Mouse (Mus musculus) frontal cortex, adult 2 months (tissue): ENCODE data around the gene Nphs1. TPM values are rescaled to one million over a fixed set of nuclear protein-coding genes. Genes with fewer than 3 reads are reported as not detected.
"Not testable (repeated sequence)": the region's sequence is repeated elsewhere in the genome, so short reads cannot be mapped to it uniquely, and the experiment has no call there.

Experiments
- DNase-seq, 2 experiments: peaks; one replicate each; pipeline ENCODE4 v3.0.0; 2022; ENCODE audit warnings: low spot score in 1 of 2; ENCODE audit errors: extremely low spot score in 1 of 2
- polyA plus RNA-seq: library from polyadenylated mRNA; depleted of rRNA; stranded (reverse); fragments of >200 nt; gene quantifications from 2 replicates; pipeline ENCODE4 v1.2.3, GENCODE M21; 2012

Nphs1 gene
- polyA plus RNA-seq, 1 experiment = 1.6 TPM

GRCm38 (mm10) chr7:30490251-30490956 lies 32.3 kb downstream of the Nphs1 start:
- peak in 1 of 2 experiments; percentile 78 for DNase-seq

- no peak for DNase-seq
Observed at GRCm38 (mm10) chr7:30490957-30491307, 32.8 kb downstream of the Nphs1 start.

GRCm38 (mm10) chr7:30492765-30493164 lies 34.6 kb downstream of the Nphs1 start:
- DNase-seq = peak in 1 of 2 experiments; percentile 87

GRCm38 (mm10) chr7:30493401-30493931 lies 35.4 kb downstream of the Nphs1 start, which contains the start of gene Prodh2:
Prodh2 (plus strand) TSS chr7:30493622.
- no peak for DNase-seq

- not testable (repeated sequence) for DNase-seq
Observed at GRCm38 (mm10) chr7:30495506-30496042, 37.5 kb downstream of the Nphs1 start.

- not testable (repeated sequence) for DNase-seq
Observed at GRCm38 (mm10) chr7:30501159-30501558, 43.0 kb downstream of the Nphs1 start.

GRCm38 (mm10) chr7:30508061-30508460 lies 49.9 kb downstream of the Nphs1 start:
- no peak for DNase-seq

GRCm38 (mm10) chr7:30515003-30515760 lies 57.1 kb downstream of the Nphs1 start:
- DNase-seq = no peak

- DNase-seq = no peak
Observed at GRCm38 (mm10) chr7:30518325-30518724, 60.2 kb downstream of the Nphs1 start.

GRCm38 (mm10) chr7:30520396-30520795 lies 62.3 kb downstream of the Nphs1 start:
- no peak for DNase-seq

- DNase-seq = no peak
Observed at GRCm38 (mm10) chr7:30520856-30521255, 62.7 kb downstream of the Nphs1 start.

- DNase-seq = no peak
Observed at GRCm38 (mm10) chr7:30522871-30523270, 64.8 kb downstream of the Nphs1 start.

GRCm38 (mm10) chr7:30524487-30524886 lies 66.4 kb downstream of the Nphs1 start:
- DNase-seq = no peak

- DNase-seq = peak in 1 of 2 experiments; percentile 25
Observed at GRCm38 (mm10) chr7:30525954-30526353, 67.8 kb downstream of the Nphs1 start.

GRCm38 (mm10) chr7:30526399-30526798 lies 68.3 kb downstream of the Nphs1 start:
- DNase-seq = no peak

GRCm38 (mm10) chr7:30526981-30527380 lies 68.9 kb downstream of the Nphs1 start:
- DNase-seq = no peak

GRCm38 (mm10) chr7:30531291-30531815 lies 73.2 kb downstream of the Nphs1 start:
- peak; percentile 75 to 83 for DNase-seq

- DNase-seq = no peak
Observed at GRCm38 (mm10) chr7:30532931-30533330, 74.8 kb downstream of the Nphs1 start.

- DNase-seq = peak in 1 of 2 experiments; percentile 54
Observed at GRCm38 (mm10) chr7:30533941-30534632, 76.0 kb downstream of the Nphs1 start.
